Mouse (Mus musculus): ENCODE measurements around the gene Cdh26.

DNA sequence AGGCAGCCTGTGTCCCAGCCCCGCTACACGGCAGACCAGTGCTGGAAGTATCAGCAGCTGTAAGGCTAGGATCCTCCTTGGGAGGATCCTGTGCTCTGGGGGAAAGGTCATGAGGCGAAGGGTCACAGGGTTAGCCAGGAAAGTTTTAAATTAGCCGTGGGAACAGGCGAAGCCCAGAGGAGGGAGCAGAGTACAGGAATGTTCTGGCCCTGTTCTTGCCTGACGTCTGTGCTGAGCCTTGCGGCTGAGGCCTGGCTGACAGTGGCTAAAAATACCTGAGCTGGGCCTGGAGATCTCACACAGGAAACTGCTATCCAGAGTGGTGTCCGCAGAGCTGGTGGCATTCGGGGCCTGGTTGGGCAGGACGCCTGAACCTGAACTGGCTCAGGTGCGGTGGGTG, 63.7 kb downstream of the Cdh26 start:
- TF ChIP-seq CTCF (conservative IDR thresholded peaks at IDR 0.05; ENCODE audit: insufficient read depth, insufficient read length, low read depth, low read length): no peak
- TF ChIP-seq POLR2A (IDR thresholded peaks at IDR 0.05; ENCODE audit: low read depth, low read length): no peak

Data from kidney, adult 2 months (tissue).